Comparison of ENCODE assay signal across 10 mouse cellular contexts in genomic region chr17:80168425-80169182, GRCm38 (mm10). TPM values are rescaled to one million over a fixed set of nuclear protein-coding genes. Genes with fewer than 3 reads are reported as not detected.
DNase-seq lines count a peak whose midpoint lies in the region; ATAC-seq and TF ChIP-seq lines count a peak whose summit lies in the region.
"Had no signal": no experiment of that assay in that cellular context is flagged by ENCODE, and none has a peak within 500 bp of the region (broad histone marks: within the 10 kb centered on the region; RNA-seq: fewer than 3 reads in every experiment).

No protein-coding gene starts in this region.

- no peaks in the 10 kb centered on the region for H3K4me1 ChIP-seq in liver, embryonic 12.5 days
- H3K4me1 ChIP-seq in liver, postnatal 0 days (ENCODE audit: insufficient read depth) = no peaks in the 10 kb centered on the region; the same call in 1 of the 2 replicates
- peaks cover 26% of the 10 kb centered on the region for H3K4me1 ChIP-seq in embryonic facial prominence, embryonic 10.5 days
- peaks cover 21% of the 10 kb centered on the region for H3K4me1 ChIP-seq in stomach, embryonic 16.5 days (ENCODE audit: control insufficient read depth, insufficient read depth, low read length)

- H3K9me3 ChIP-seq in liver, embryonic 12.5 days (replicated peaks) = no peaks in the 10 kb centered on the region
- no peaks in the 10 kb centered on the region for H3K9me3 ChIP-seq in liver, postnatal 0 days (ENCODE audit: low read length)
- H3K9me3 ChIP-seq in embryonic facial prominence, embryonic 10.5 days = no peaks in the 10 kb centered on the region
- H3K9me3 ChIP-seq in stomach, embryonic 16.5 days (replicated peaks; ENCODE audit: control insufficient read depth, low read length) = no peaks in the 10 kb centered on the region

- H3K36me3 ChIP-seq in liver, embryonic 12.5 days = no peaks in the 10 kb centered on the region
- H3K36me3 ChIP-seq in liver, postnatal 0 days (replicated peaks; ENCODE audit: insufficient read depth, low read length) = no peaks in the 10 kb centered on the region
- H3K36me3 ChIP-seq in embryonic facial prominence, embryonic 10.5 days (replicated peaks) = no peaks in the 10 kb centered on the region; the same call in 1 of the 2 replicates
- no peaks in the 10 kb centered on the region for H3K36me3 ChIP-seq in stomach, embryonic 16.5 days (ENCODE audit: control insufficient read depth, insufficient read depth, low read length)

- TF ChIP-seq EP300 in liver, postnatal 0 days (IDR thresholded peaks at IDR 0.05; ENCODE audit: low read depth) = no peak

- peaks cover 5% of the 10 kb centered on the region; the same call in 1 of the 2 replicates for H3K27me3 ChIP-seq in liver, embryonic 12.5 days (replicated peaks)
- no peaks in the 10 kb centered on the region for H3K27me3 ChIP-seq in liver, postnatal 0 days (ENCODE audit: insufficient read depth, low read length)
- H3K27me3 ChIP-seq in embryonic facial prominence, embryonic 10.5 days (replicated peaks; ENCODE audit: low read depth, poor library complexity, severe bottlenecking) = no peaks in the 10 kb centered on the region
- no peaks in the 10 kb centered on the region for H3K27me3 ChIP-seq in stomach, embryonic 16.5 days (ENCODE audit: control insufficient read depth, insufficient read depth, low read length)
- H3K27me3 ChIP-seq: Patski had no signal

- no peak for DNase-seq in liver, postnatal 0 days
- DNase-seq in embryonic facial prominence, embryonic 10.5 days (ENCODE audit: low spot score) = peak; percentile 79
- peak; percentile 40 for DNase-seq in heart, adult 8-10 months (ENCODE audit: low spot score)
- DNase-seq in kidney, postnatal 10 days = peak; percentile 70
- DNase-seq in mesoderm, embryonic 11.5 days (ENCODE audit: low read depth, low spot score) = peak; percentile 72
- no peak for DNase-seq in thymus, postnatal 4 days

- no peak for TF ChIP-seq CTCF in liver, postnatal 0 days (IDR thresholded peaks at IDR 0.05; ENCODE audit: low read depth)

- H3K4me3 ChIP-seq in liver, embryonic 12.5 days = no peak overlapping the region
- no peak overlapping the region for H3K4me3 ChIP-seq in liver, postnatal 0 days (ENCODE audit: low read depth, low read length)
- H3K4me3 ChIP-seq in embryonic facial prominence, embryonic 10.5 days = peak overlapping the region; percentile 36
- peak overlapping the region; percentile 20 for H3K4me3 ChIP-seq in stomach, embryonic 16.5 days (replicated peaks; ENCODE audit: low read length)

- no peak overlapping the region for H3K27ac ChIP-seq in liver, embryonic 12.5 days
- H3K27ac ChIP-seq in liver, postnatal 0 days (ENCODE audit: low read depth) = no peak overlapping the region
- peak overlapping the region; percentile 64 for H3K27ac ChIP-seq in embryonic facial prominence, embryonic 10.5 days (replicated peaks)
- H3K27ac ChIP-seq in stomach, embryonic 16.5 days (ENCODE audit: low read length) = peak overlapping the region; percentile 38; the same call in 1 of the 2 replicates
- H3K27ac ChIP-seq: liver, embryonic 14.5 days had no signal

- ATAC-seq in liver, embryonic 12.5 days = no peak
- ATAC-seq in liver, postnatal 0 days = no peak
- peak; percentile 75; the same call in 1 of the 2 replicates for ATAC-seq in stomach, embryonic 16.5 days (ENCODE audit: insufficient read depth, low FRiP score)
- ATAC-seq: Patski had no signal

- H3K9ac ChIP-seq in liver, embryonic 12.5 days = no peak overlapping the region
- H3K9ac ChIP-seq in liver, postnatal 0 days (replicated peaks) = no peak overlapping the region
- peak overlapping the region; percentile 32; the same call in 1 of the 2 replicates for H3K9ac ChIP-seq in stomach, embryonic 16.5 days (ENCODE audit: low read length)
- H3K9ac ChIP-seq: liver, embryonic 14.5 days had no signal

- WGBS in liver, embryonic 12.5 days (ENCODE audit: insufficient replicate concordance) = 35% methylated on average over 16 of the region's 16 CpGs
- WGBS in liver, postnatal 0 days (ENCODE audit: insufficient replicate concordance) = 42% methylated on average over 16 of the region's 16 CpGs
- 28% methylated on average over 16 of the region's 16 CpGs for WGBS in embryonic facial prominence, embryonic 10.5 days
- WGBS in stomach, embryonic 16.5 days = 21% methylated on average over 16 of the region's 16 CpGs

- H3K4me2 ChIP-seq in liver, embryonic 12.5 days = 0 out of 2 replicates have a peak overlapping the region, but pooled peaks have one; percentile 3
- no peak overlapping the region for H3K4me2 ChIP-seq in liver, postnatal 0 days (ENCODE audit: low read depth, low read length)
- peak overlapping the region; percentile 49 for H3K4me2 ChIP-seq in stomach, embryonic 16.5 days (ENCODE audit: low read depth, low read length)

RNA-seq across cellular contexts. Expression of gene Srsf7, which starts 38.5 kb away (rescaled TPM):
- polyA plus RNA-seq in liver, embryonic 12.5 days (2016; fragmentation: Nextera tagmentation; extraction: Ambion mirVana) = 389 and 394 TPM in 2 replicates
- polyA plus RNA-seq in liver, postnatal 0 days (2015; fragmentation: Nextera tagmentation; extraction: Ambion mirVana) = 131 and 142 TPM in 2 replicates
- polyA plus RNA-seq in embryonic facial prominence, embryonic 10.5 days (2016; fragmentation: Nextera tagmentation; extraction: Ambion mirVana) = 888 and 890 TPM in 2 replicates
- 10 to 100 TPM; 39.2 to 44.4 (median 41.9) TPM for total RNA-seq in heart, adult 8-10 months (2022)
- 461 and 480 TPM in 2 replicates for polyA plus RNA-seq in stomach, embryonic 16.5 days (2015; fragmentation: Nextera tagmentation; extraction: Ambion mirVana)

RNA-seq across cellular contexts. Expression of gene Ttc39d, which starts 38.7 kb away (rescaled TPM):
- not detected in 2 replicates for polyA plus RNA-seq in liver, embryonic 12.5 days (2016; fragmentation: Nextera tagmentation; extraction: Ambion mirVana)
- not detected in 2 replicates for polyA plus RNA-seq in liver, postnatal 0 days (2015; fragmentation: Nextera tagmentation; extraction: Ambion mirVana)
- polyA plus RNA-seq in embryonic facial prominence, embryonic 10.5 days (2016; fragmentation: Nextera tagmentation; extraction: Ambion mirVana) = 0.14 and 0.15 TPM in 2 replicates
- total RNA-seq in heart, adult 8-10 months (2022) = under 1 TPM in 1 of 4 experiments, not detected in 3; 0.11 TPM
- 0.10 TPM in 1 of 2 replicates, not detected in the other for polyA plus RNA-seq in stomach, embryonic 16.5 days (2015; fragmentation: Nextera tagmentation; extraction: Ambion mirVana)

RNA-seq across cellular contexts. Expression of gene Galm, which starts 41.3 kb away (rescaled TPM):
- 14.6 and 15.2 TPM in 2 replicates for polyA plus RNA-seq in liver, embryonic 12.5 days (2016; fragmentation: Nextera tagmentation; extraction: Ambion mirVana)
- polyA plus RNA-seq in liver, postnatal 0 days (2015; fragmentation: Nextera tagmentation; extraction: Ambion mirVana) = 47.0 and 47.8 TPM in 2 replicates
- 13.8 and 17.6 TPM in 2 replicates for polyA plus RNA-seq in embryonic facial prominence, embryonic 10.5 days (2016; fragmentation: Nextera tagmentation; extraction: Ambion mirVana)
- 10 to 100 TPM; 17.8 to 21.2 (median 19.7) TPM for total RNA-seq in heart, adult 8-10 months (2022)
- 34.3 and 35.1 TPM in 2 replicates for polyA plus RNA-seq in stomach, embryonic 16.5 days (2015; fragmentation: Nextera tagmentation; extraction: Ambion mirVana)

RNA-seq across cellular contexts. Expression of gene Gemin6, which starts 55.6 kb away (rescaled TPM):
- polyA plus RNA-seq in liver, embryonic 12.5 days (2016; fragmentation: Nextera tagmentation; extraction: Ambion mirVana) = 46.3 and 47.9 TPM in 2 replicates
- polyA plus RNA-seq in liver, postnatal 0 days (2015; fragmentation: Nextera tagmentation; extraction: Ambion mirVana) = 16.9 and 17.5 TPM in 2 replicates
- polyA plus RNA-seq in embryonic facial prominence, embryonic 10.5 days (2016; fragmentation: Nextera tagmentation; extraction: Ambion mirVana) = 56.2 and 59.7 TPM in 2 replicates
- total RNA-seq in heart, adult 8-10 months (2022) = 1 to 10 TPM; 3.9 to 4.6 (median 4.4) TPM
- 35.6 and 36.5 TPM in 2 replicates for polyA plus RNA-seq in stomach, embryonic 16.5 days (2015; fragmentation: Nextera tagmentation; extraction: Ambion mirVana)

Comparison
In these comparisons a context has a peak if more than half of its experiments do, and no peak if none do; other contexts are left out.
1. H3K27ac ChIP-seq: peak in embryonic facial prominence, embryonic 10.5 days (single experiment) and stomach, embryonic 16.5 days (single experiment); none in liver, embryonic 12.5 days (single experiment) and liver, postnatal 0 days (single experiment).
2. H3K4me3 ChIP-seq: peak in embryonic facial prominence, embryonic 10.5 days (single experiment) and stomach, embryonic 16.5 days (single experiment); none in liver, embryonic 12.5 days (single experiment) and liver, postnatal 0 days (single experiment).
3. DNase-seq: peak in embryonic facial prominence, embryonic 10.5 days (single experiment), heart, adult 8-10 months (single experiment), kidney, postnatal 10 days (single experiment) and mesoderm, embryonic 11.5 days (single experiment); none in liver, postnatal 0 days (single experiment) and thymus, postnatal 4 days (single experiment).